ENCODE assay signal across 1 mouse cellular context in the genomic region with DNA sequence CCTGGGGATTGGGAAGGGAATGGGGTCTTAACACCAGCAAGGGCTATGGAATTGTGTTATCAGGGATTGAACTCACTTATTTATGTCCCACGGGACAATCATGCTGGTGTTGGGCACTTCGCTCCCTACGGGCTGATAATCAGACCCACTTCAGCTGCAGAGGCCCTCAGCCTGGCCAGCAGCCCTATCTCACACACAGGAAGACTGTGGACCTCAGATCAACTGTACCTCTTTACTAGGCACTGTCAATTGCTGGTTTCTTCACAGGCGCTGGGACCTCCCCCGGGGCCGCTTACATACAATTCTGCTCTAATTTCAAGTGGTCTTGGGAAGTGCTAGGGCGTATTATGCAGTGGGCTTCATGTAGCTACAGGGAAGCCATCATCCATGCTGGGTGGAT.
A peak's percentile ranks its signal among the peaks of the same experiment; 100 is the strongest.
TF ChIP-seq lines count a peak whose summit lies in the region.

No protein-coding gene starts in this region.

TF ChIP-seq in MEL, 35 proteins besides CTCF, POLR2A, EP300 and RAD21:
- TF ChIP-seq JUND (IDR thresholded peaks at IDR 0.05; ENCODE audit: low read depth, low read length) (no peak), HCFC1 (IDR thresholded peaks at IDR 0.05; ENCODE audit: low read depth, low read length) (no peak), MAX (IDR thresholded peaks at IDR 0.05; ENCODE audit: low read length) (peak; percentile 37; the same call in 1 of the 2 replicates), MAZ (IDR thresholded peaks at IDR 0.05; ENCODE audit: low read depth, low read length) (no peak), ZKSCAN1 (IDR thresholded peaks at IDR 0.05; ENCODE audit: low read depth, low read length) (0 out of 2 replicates have a peak, but pooled peaks have one; percentile 30), MEF2A (IDR thresholded peaks at IDR 0.05; ENCODE audit: extremely low read depth, insufficient replicate concordance, low read depth, low read length, poor library complexity, severe bottlenecking) (no peak), ETS1 (IDR thresholded peaks at IDR 0.05; ENCODE audit: low read depth, low read length) (peak; percentile 44; the same call in 1 of the 2 replicates), TCF12 (IDR thresholded peaks at IDR 0.05; ENCODE audit: low read depth, low read length) (peak; percentile 76; the same call in 1 of the 2 replicates), SIN3A (IDR thresholded peaks at IDR 0.05; ENCODE audit: low read length) (peak; percentile 40; the same call in 1 of the 2 replicates), USF1 (IDR thresholded peaks at IDR 0.05; ENCODE audit: low read depth, low read length) (no peak), CHD1 (IDR thresholded peaks at IDR 0.05; ENCODE audit: low read depth, low read length) (no peak), MYB (IDR thresholded peaks at IDR 0.05; ENCODE audit: low read depth, low read length) (no peak), NELFE (IDR thresholded peaks at IDR 0.05; ENCODE audit: low read depth, low read length) (0 out of 2 replicates have a peak, but pooled peaks have one; percentile 16), TAL1 (IDR thresholded peaks at IDR 0.05; ENCODE audit: low read length) (peak; percentile 44; the same call in 1 of the 2 replicates), GATA1 (IDR thresholded peaks at IDR 0.05; ENCODE audit: low read depth, low read length) (peak; percentile 43; the same call in 1 of the 2 replicates), GABPA (IDR thresholded peaks at IDR 0.05; ENCODE audit: low read depth, low read length) (no peak), POLR2AphosphoS2 (IDR thresholded peaks at IDR 0.05; ENCODE audit: low read length) (no peak), SMC3 (IDR thresholded peaks at IDR 0.05; ENCODE audit: low read depth, low read length) (peak; percentile 20; the same call in 1 of the 2 replicates)
TF ChIP-seq in MEL: peak in this region for 9.
